Mouse (Mus musculus) midbrain, embryonic 15.5 days (tissue): Measurements from ENCODE around the gene Rad18. TPM values are rescaled to one million over a fixed set of nuclear protein-coding genes. Genes with fewer than 3 reads are reported as not detected.

ENCODE experiments used
- ATAC-seq: fragments of 200-750 bp; cut with Nextera tagmentation; replicated peaks from 2 replicates; pipeline ENCODE4 v1.8.0; 2017; ENCODE audit warnings: moderate TSS enrichment
- H3K27ac ChIP-seq: fragments of 300-500 bp; sonication (generic); 2 replicates; pipeline ENCODE4 v1.5.1; 2015; ENCODE audit warnings: mild to moderate bottlenecking, inconsistent platforms
- H3K27me3 ChIP-seq: fragments of 300-500 bp; sonication (generic); replicated peaks from 2 replicates; pipeline ENCODE4 v1.6.1; 2015; ENCODE audit warnings: inconsistent platforms
- H3K36me3 ChIP-seq: fragments of 300-500 bp; sonication (generic); replicated peaks from 2 replicates; pipeline ENCODE4 v1.6.1; 2015; ENCODE audit warnings: inconsistent platforms
- H3K4me1 ChIP-seq: fragments of 300-500 bp; sonication (generic); 2 replicates; pipeline ENCODE4 v1.6.1; 2015; ENCODE audit warnings: inconsistent platforms
- H3K4me2 ChIP-seq: fragments of 300-500 bp; sonication (generic); 2 replicates; pipeline ENCODE4 v1.6.1; 2015; ENCODE audit warnings: inconsistent platforms, mild to moderate bottlenecking, moderate library complexity
- H3K4me3 ChIP-seq: fragments of 300-500 bp; sonication (generic); 2 replicates; pipeline ENCODE4 v1.5.1; 2015; ENCODE audit warnings: mild to moderate bottlenecking, inconsistent platforms
- H3K9ac ChIP-seq: fragments of 300-500 bp; sonication (generic); 2 replicates; pipeline ENCODE4 v1.6.1; 2015; ENCODE audit warnings: mild to moderate bottlenecking, inconsistent platforms
- H3K9me3 ChIP-seq: fragments of 300-500 bp; sonication (generic); 2 replicates; pipeline ENCODE4 v1.6.1; 2016; ENCODE audit warnings: inconsistent platforms
- WGBS: fragments of 180-500 bp; shearing (Covaris S2); methylation state at CpG from one replicate; pipeline ENCODE4 v1.1.7; 2015; ENCODE audit warnings: mixed read lengths; 5-methylcytosine and 5-hydroxymethylcytosine counted together
- polyA plus RNA-seq: library from polyadenylated mRNA; unstranded; fragments of >200 nt; fragmentation: Nextera tagmentation; extraction: Ambion mirVana; gene quantifications from 2 replicates; pipeline ENCODE4 v1.2.1, GENCODE M21; 2015

Rad18 gene
- polyA plus RNA-seq, 1 experiment from 2014 or later = 13.1 TPM

GRCm38 (mm10) chr6:112630291-112630690 is 66.2 kb downstream of the Rad18 start:
- Histone ChIP-seq H3K36me3 (no peaks in the 10 kb centered on the region), H3K4me3 (no peak overlapping the region), H3K9ac (no peak overlapping the region), H3K27ac (no peak overlapping the region), H3K9me3 (no peaks in the 10 kb centered on the region), H3K4me1 (no peaks in the 10 kb centered on the region), H3K4me2 (no peak overlapping the region), H3K27me3 (no peaks in the 10 kb centered on the region)
- 84% methylated on average over 4 of the region's 4 CpGs for WGBS
- no peak for ATAC-seq

GRCm38 (mm10) chr6:112628301-112628700 is 68.2 kb downstream of the Rad18 start:
- Histone ChIP-seq H3K4me3 (no peak overlapping the region), H3K9ac (no peak overlapping the region), H3K9me3 (no peaks in the 10 kb centered on the region), H3K27me3 (no peaks in the 10 kb centered on the region), H3K4me1 (no peaks in the 10 kb centered on the region), H3K36me3 (no peaks in the 10 kb centered on the region), H3K27ac (no peak overlapping the region), H3K4me2 (no peak overlapping the region)
- ATAC-seq = no peak
- WGBS = 80% methylated on average over 8 of the region's 8 CpGs

GRCm38 (mm10) chr6:112622321-112622720 is 74.2 kb downstream of the Rad18 start:
- no peaks in the 10 kb centered on the region for H3K4me1 ChIP-seq
- H3K4me3 ChIP-seq = no peak overlapping the region
- H3K4me2 ChIP-seq = no peak overlapping the region
- no peaks in the 10 kb centered on the region for H3K9me3 ChIP-seq
- 86% methylated on average over 4 of the region's 4 CpGs for WGBS
- H3K27ac ChIP-seq = no peak overlapping the region
- no peak overlapping the region for H3K9ac ChIP-seq
- no peaks in the 10 kb centered on the region for H3K36me3 ChIP-seq
- no peak for ATAC-seq
- no peaks in the 10 kb centered on the region for H3K27me3 ChIP-seq

- H3K9ac ChIP-seq = no peak overlapping the region
- no peaks in the 10 kb centered on the region for H3K36me3 ChIP-seq
- no peak overlapping the region for H3K4me3 ChIP-seq
- H3K4me1 ChIP-seq = no peaks in the 10 kb centered on the region
- H3K27me3 ChIP-seq = no peaks in the 10 kb centered on the region
- H3K9me3 ChIP-seq = no peaks in the 10 kb centered on the region
- no peak overlapping the region for H3K27ac ChIP-seq
- H3K4me2 ChIP-seq = no peak overlapping the region
- ATAC-seq = no peak
- 95% methylated on average over 5 of the region's 5 CpGs for WGBS
These were observed 76.5 kb downstream of the Rad18 start for GRCm38 (mm10) chr6:112620027-112620426.

- Histone ChIP-seq H3K9me3 (no peaks in the 10 kb centered on the region), H3K4me3 (no peak overlapping the region), H3K27me3 (no peaks in the 10 kb centered on the region), H3K4me1 (no peaks in the 10 kb centered on the region), H3K9ac (no peak overlapping the region), H3K36me3 (no peaks in the 10 kb centered on the region), H3K4me2 (no peak overlapping the region), H3K27ac (no peak overlapping the region)
- no peak for ATAC-seq
- WGBS = 97% methylated on average over 4 of the region's 4 CpGs
These were observed 78.7 kb downstream of the Rad18 start for GRCm38 (mm10) chr6:112617728-112618318.

- Histone ChIP-seq H3K4me3 (no peak overlapping the region), H3K36me3 (no peaks in the 10 kb centered on the region), H3K4me1 (no peaks in the 10 kb centered on the region), H3K27me3 (no peaks in the 10 kb centered on the region), H3K27ac (no peak overlapping the region), H3K9ac (no peak overlapping the region), H3K4me2 (no peak overlapping the region), H3K9me3 (no peaks in the 10 kb centered on the region)
- 74% methylated on average over 4 of the region's 4 CpGs for WGBS
- ATAC-seq = no peak
These were observed 87.5 kb downstream of the Rad18 start for GRCm38 (mm10) chr6:112609027-112609426.

- ATAC-seq = no peak
- H3K4me3 ChIP-seq = no peak overlapping the region
These were observed 92.6 kb downstream of the Rad18 start for GRCm38 (mm10) chr6:112603866-112604265.

GRCm38 (mm10) chr6:112594971-112595370 is 101.5 kb downstream of the Rad18 start:
- Histone ChIP-seq H3K4me1 (no peaks in the 10 kb centered on the region), H3K4me3 (no peak overlapping the region), H3K27ac (no peak overlapping the region), H3K9ac (no peak overlapping the region), H3K9me3 (no peaks in the 10 kb centered on the region), H3K4me2 (no peak overlapping the region), H3K27me3 (no peaks in the 10 kb centered on the region), H3K36me3 (no peaks in the 10 kb centered on the region)
- no peak for ATAC-seq
- WGBS = 91% methylated on average over 7 of the region's 7 CpGs

More at GRCm38 (mm10) chr6:112603866-112604265, 92.6 kb downstream of the Rad18 start:
- no peak overlapping the region for H3K9ac ChIP-seq
- H3K4me1 ChIP-seq = no peaks in the 10 kb centered on the region
- no peaks in the 10 kb centered on the region for H3K9me3 ChIP-seq
- H3K27ac ChIP-seq = no peak overlapping the region
- no peaks in the 10 kb centered on the region for H3K27me3 ChIP-seq
- H3K36me3 ChIP-seq = no peaks in the 10 kb centered on the region
- H3K4me2 ChIP-seq = no peak overlapping the region

- Histone ChIP-seq H3K4me1 (no peaks in the 10 kb centered on the region), H3K9ac (no peak overlapping the region), H3K27me3 (no peaks in the 10 kb centered on the region), H3K9me3 (no peaks in the 10 kb centered on the region), H3K4me2 (no peak overlapping the region), H3K4me3 (no peak overlapping the region), H3K36me3 (no peaks in the 10 kb centered on the region), H3K27ac (no peak overlapping the region)
- WGBS = 64% methylated on average over 1 of the region's 1 CpGs
- ATAC-seq = no peak
These were observed 108.6 kb downstream of the Rad18 start for GRCm38 (mm10) chr6:112587912-112588311.

GRCm38 (mm10) chr6:112586999-112587398 is 109.5 kb downstream of the Rad18 start:
- Histone ChIP-seq H3K4me3 (no peak overlapping the region), H3K36me3 (no peaks in the 10 kb centered on the region), H3K27ac (no peak overlapping the region), H3K4me2 (no peak overlapping the region), H3K9me3 (no peaks in the 10 kb centered on the region), H3K27me3 (no peaks in the 10 kb centered on the region), H3K9ac (no peak overlapping the region), H3K4me1 (no peaks in the 10 kb centered on the region)
- 89% methylated on average over 4 of the region's 4 CpGs for WGBS
- no peak for ATAC-seq

GRCm38 (mm10) chr6:112584961-112585360 is 111.5 kb downstream of the Rad18 start:
- WGBS = 87% methylated on average over 5 of the region's 5 CpGs

GRCm38 (mm10) chr6:112582022-112582421 is 114.5 kb downstream of the Rad18 start:
- no peak overlapping the region for H3K27ac ChIP-seq
- H3K4me3 ChIP-seq = no peak overlapping the region
- H3K9ac ChIP-seq = no peak overlapping the region
- WGBS = 75% methylated on average over 4 of the region's 4 CpGs
- no peaks in the 10 kb centered on the region for H3K4me1 ChIP-seq
- no peak for ATAC-seq
- H3K9me3 ChIP-seq = no peaks in the 10 kb centered on the region
- H3K27me3 ChIP-seq = no peaks in the 10 kb centered on the region
- H3K4me2 ChIP-seq = no peak overlapping the region
- no peaks in the 10 kb centered on the region for H3K36me3 ChIP-seq

More at GRCm38 (mm10) chr6:112584961-112585360, 111.5 kb downstream of the Rad18 start:
- Histone ChIP-seq H3K36me3 (no peaks in the 10 kb centered on the region), H3K9me3 (no peaks in the 10 kb centered on the region), H3K9ac (no peak overlapping the region), H3K4me3 (no peak overlapping the region), H3K27ac (no peak overlapping the region), H3K27me3 (no peaks in the 10 kb centered on the region), H3K4me2 (no peak overlapping the region), H3K4me1 (no peaks in the 10 kb centered on the region)
- no peak for ATAC-seq

- no peaks in the 10 kb centered on the region for H3K4me1 ChIP-seq
- H3K27ac ChIP-seq = no peak overlapping the region
- ATAC-seq = no peak
- H3K36me3 ChIP-seq = no peaks in the 10 kb centered on the region
- H3K9me3 ChIP-seq = no peaks in the 10 kb centered on the region
- no peak overlapping the region for H3K4me3 ChIP-seq
- no peak overlapping the region for H3K9ac ChIP-seq
- H3K27me3 ChIP-seq = no peaks in the 10 kb centered on the region
- WGBS = 73% methylated on average over 5 of the region's 5 CpGs
- no peak overlapping the region for H3K4me2 ChIP-seq
These were observed 119.3 kb downstream of the Rad18 start for GRCm38 (mm10) chr6:112577198-112577597.
